Mouse (Mus musculus) left cerebral cortex, adult 8-10 months (tissue): ENCODE data around the gene Obox3. TPM values are rescaled to one million over a fixed set of nuclear protein-coding genes. Genes with fewer than 3 reads are reported as not detected.
"Not testable (repeated sequence)": the region's sequence is repeated elsewhere in the genome, so short reads cannot be mapped to it uniquely, and the experiment has no call there.

Experiments used
- DNase-seq, 2 experiments: peaks; one replicate each; pipeline ENCODE4 v3.0.0; 2022; ENCODE audit warnings: low spot score in 2 of 2
- total RNA-seq, 4 experiments: library from RNA; stranded (reverse); gene quantifications; 2 replicates each; pipeline ENCODE4 v1.2.4; 2022

The Obox3 gene
- total RNA-seq: not detected

- DNase-seq: not testable (repeated sequence)
Observed at GRCm38 (mm10) chr7:15639802-15640201, at the start of gene Obox3. Gene Obox3, minus strand, starts transcription at chr7:15639902.

GRCm38 (mm10) chr7:15509411-15509810 is 130.3 kb downstream of the Obox3 start:
- DNase-seq: not testable (repeated sequence)

Other genes starting within 250 kb of the Obox3 start
- not detected for gene Obox5, start 110.2 kb upstream of the Obox3 start, total RNA-seq
- gene Obox6, start 199.8 kb upstream of the Obox3 start, total RNA-seq: not detected
- not detected for gene Crx, start 240.1 kb upstream of the Obox3 start, total RNA-seq
- gene Crxos, start 242.7 kb upstream of the Obox3 start, total RNA-seq: under 1 TPM in 2 of 4 experiments, not detected in 2; 0.21 to 0.44 TPM